Mouse (Mus musculus): ENCODE results near the gene Lct. TPM values are rescaled to one million over a fixed set of nuclear protein-coding genes. Genes with fewer than 3 reads are reported as not detected.

The Lct gene
- 8.3 and 9.3 TPM in 2 replicates for total RNA-seq (2023)

GRCm38 (mm10) chr1:128328218-128328617, at the start of gene Lct:
Gene Lct, minus strand, starts transcription at chr1:128328318.

GRCm38 (mm10) chr1:128359554-128360376, 31.6 kb upstream of the Lct start, which contains the start of gene Mcm6:
Gene Mcm6, minus strand, starts transcription at chr1:128359664.

DNA sequence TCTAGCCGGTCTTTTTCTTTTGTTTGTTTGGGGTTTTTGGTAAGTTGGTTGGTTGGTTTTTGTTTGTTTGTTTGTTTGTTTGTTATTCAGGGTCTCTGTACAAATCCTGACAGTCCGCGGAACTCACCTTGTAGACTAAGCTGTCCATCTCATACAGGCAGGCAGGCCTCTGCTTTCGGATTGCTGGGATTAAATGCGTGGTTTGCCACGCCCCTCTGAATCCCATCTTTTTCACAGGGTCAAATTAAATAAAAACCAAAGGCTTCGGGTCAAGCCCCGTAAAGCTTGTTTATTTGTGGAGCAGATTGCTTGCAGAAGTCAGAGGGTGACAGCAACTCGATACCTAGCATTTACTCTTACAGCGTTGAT, 84.5 kb downstream of the Lct start, which contains the start of gene Ubxn4:
Gene Ubxn4 (plus strand): TSS at position 338 of the 369 bp plus-strand sequence.

Other genes with a start within 250 kb of the Lct start
- gene Zranb3, start 225.3 kb downstream of the Lct start, total RNA-seq (2023) = 3.9 and 5.8 TPM in 2 replicates
- 39.3 and 53.0 TPM in 2 replicates for gene R3hdm1, start 225.0 kb downstream of the Lct start, total RNA-seq (2023)
- 97.0 and 104 TPM in 2 replicates for gene Ubxn4, start 84.4 kb downstream of the Lct start, total RNA-seq (2023)
- gene Mcm6, start 31.3 kb upstream of the Lct start, total RNA-seq (2023) = 75.8 and 88.3 TPM in 2 replicates
- gene Dars, start 89.0 kb upstream of the Lct start, total RNA-seq (2023) = 60.7 and 67.9 TPM in 2 replicates